Mouse (Mus musculus) thymus, adult 2 months (tissue): Measurements from ENCODE around the gene Fam71b.
A peak's percentile ranks its signal among the peaks of the same experiment; 100 is the strongest.

Experiments
- CTCF ChIP-seq: fragments of 200-500 bp; IDR thresholded peaks from 2 replicates; pipeline ENCODE4 v1.5.1; 2012; ENCODE audit warnings: mild to moderate bottlenecking, control low read depth, low read length, moderate library complexity, borderline replicate concordance; ENCODE audit not compliant: control insufficient read depth, poor library complexity, insufficient read depth; ENCODE audit errors: extremely low read depth
- POLR2A ChIP-seq: fragments of 200-500 bp; IDR thresholded peaks from 2 replicates; pipeline ENCODE4 v1.6.1; 2012; ENCODE audit warnings: mild to moderate bottlenecking, low read length, control low read depth, moderate library complexity; ENCODE audit not compliant: control insufficient read depth, poor library complexity, insufficient read depth; ENCODE audit errors: extremely low read depth

- no peak for TF ChIP-seq CTCF
- TF ChIP-seq POLR2A = 0 out of 2 replicates have a peak, but pooled peaks have one; percentile 40
Measured at GRCm38 (mm10) chr11:46421086-46421888, 24.9 kb downstream of the Fam71b start.
